Mouse (Mus musculus): ENCODE results near the gene Aldh1b1.

The Aldh1b1 gene

GRCm38 (mm10) chr4:45798964-45799363 is at the start of gene Aldh1b1:
TSS of gene Aldh1b1 (plus strand) at chr4:45799022.
- peak; percentile 49 for DNase-seq (ENCODE audit: low read depth, low spot score)

GRCm38 (mm10) chr4:45749449-45749848 is 49.4 kb upstream of the Aldh1b1 start:
- DNase-seq (ENCODE audit: low read depth, low spot score): no peak

GRCm38 (mm10) chr4:45750477-45750876 is 48.3 kb upstream of the Aldh1b1 start:
- no peak for DNase-seq (ENCODE audit: low read depth, low spot score)

GRCm38 (mm10) chr4:45753211-45753809 is 45.5 kb upstream of the Aldh1b1 start:
- no peak for DNase-seq (ENCODE audit: low read depth, low spot score)

GRCm38 (mm10) chr4:45754171-45754570 is 44.7 kb upstream of the Aldh1b1 start:
- DNase-seq (ENCODE audit: low read depth, low spot score): no peak

- no peak for DNase-seq (ENCODE audit: low read depth, low spot score)
Measured at GRCm38 (mm10) chr4:45755097-45755496, 43.7 kb upstream of the Aldh1b1 start.

- no peak for DNase-seq (ENCODE audit: low read depth, low spot score)
Measured at GRCm38 (mm10) chr4:45755881-45756280, 42.9 kb upstream of the Aldh1b1 start.

GRCm38 (mm10) chr4:45757941-45758340 is 40.9 kb upstream of the Aldh1b1 start:
- no peak for DNase-seq (ENCODE audit: low read depth, low spot score)

GRCm38 (mm10) chr4:45759411-45759810 is 39.4 kb upstream of the Aldh1b1 start:
- DNase-seq (ENCODE audit: low read depth, low spot score): no peak

- DNase-seq (ENCODE audit: low read depth, low spot score): no peak
Measured at GRCm38 (mm10) chr4:45762600-45762999, 36.2 kb upstream of the Aldh1b1 start.

GRCm38 (mm10) chr4:45763288-45764140 is 35.3 kb upstream of the Aldh1b1 start:
- DNase-seq (ENCODE audit: low read depth, low spot score): no peak

GRCm38 (mm10) chr4:45764141-45764494 is 34.7 kb upstream of the Aldh1b1 start:
- no peak for DNase-seq (ENCODE audit: low read depth, low spot score)

GRCm38 (mm10) chr4:45765121-45765564 is 33.7 kb upstream of the Aldh1b1 start:
- no peak for DNase-seq (ENCODE audit: low read depth, low spot score)

GRCm38 (mm10) chr4:45765565-45766201 is 33.1 kb upstream of the Aldh1b1 start:
- no peak for DNase-seq (ENCODE audit: low read depth, low spot score)

GRCm38 (mm10) chr4:45766774-45767173 is 32.0 kb upstream of the Aldh1b1 start:
- no peak for DNase-seq (ENCODE audit: low read depth, low spot score)

GRCm38 (mm10) chr4:45767891-45768558 is 30.8 kb upstream of the Aldh1b1 start:
- DNase-seq (ENCODE audit: low read depth, low spot score): no peak

GRCm38 (mm10) chr4:45769141-45769540 is 29.7 kb upstream of the Aldh1b1 start:
- DNase-seq (ENCODE audit: low read depth, low spot score): no peak

GRCm38 (mm10) chr4:45769791-45770637 is 28.8 kb upstream of the Aldh1b1 start:
- DNase-seq (ENCODE audit: low read depth, low spot score): no peak

GRCm38 (mm10) chr4:45770638-45771033 is 28.2 kb upstream of the Aldh1b1 start:
- DNase-seq (ENCODE audit: low read depth, low spot score): no peak

GRCm38 (mm10) chr4:45771173-45771572 is 27.6 kb upstream of the Aldh1b1 start:
- DNase-seq (ENCODE audit: low read depth, low spot score): no peak

- DNase-seq (ENCODE audit: low read depth, low spot score): peak; percentile 66
Measured at GRCm38 (mm10) chr4:45771619-45772018, 27.2 kb upstream of the Aldh1b1 start.

All from WW6 (cell line).